Mouse (Mus musculus): ENCODE results near the gene Tusc2.

Tusc2 gene

GRCm38 (mm10) chr9:107587833-107588639 is 25.0 kb downstream of the Tusc2 start:
- DNase-seq (ENCODE audit: low spot score in 2 of 2) = no peak

GRCm38 (mm10) chr9:107590058-107590772 is 27.2 kb downstream of the Tusc2 start:
- DNase-seq (ENCODE audit: low spot score in 2 of 2) = no peak

GRCm38 (mm10) chr9:107590773-107591060 is 27.7 kb downstream of the Tusc2 start:
- no peak for DNase-seq (ENCODE audit: low spot score in 2 of 2)

- DNase-seq (ENCODE audit: low spot score in 2 of 2) = no peak
These were observed 30.3 kb downstream of the Tusc2 start for GRCm38 (mm10) chr9:107593101-107593976.

GRCm38 (mm10) chr9:107594281-107595062 is 31.4 kb downstream of the Tusc2 start:
- DNase-seq (ENCODE audit: low spot score in 2 of 2) = no peak

- no peak for DNase-seq (ENCODE audit: low spot score in 2 of 2)
These were observed 33.8 kb downstream of the Tusc2 start for GRCm38 (mm10) chr9:107596619-107597569.

GRCm38 (mm10) chr9:107598385-107598784 is 35.3 kb downstream of the Tusc2 start:
- DNase-seq (ENCODE audit: low spot score in 2 of 2) = no peak

GRCm38 (mm10) chr9:107599433-107599832 is 36.4 kb downstream of the Tusc2 start:
- no peak for DNase-seq (ENCODE audit: low spot score in 2 of 2)

GRCm38 (mm10) chr9:107599842-107600241 is 36.8 kb downstream of the Tusc2 start:
- no peak for DNase-seq (ENCODE audit: low spot score in 2 of 2)

GRCm38 (mm10) chr9:107600745-107601144 is 37.7 kb downstream of the Tusc2 start:
- DNase-seq (ENCODE audit: low spot score in 2 of 2) = no peak

GRCm38 (mm10) chr9:107601275-107601674 is 38.2 kb downstream of the Tusc2 start:
- no peak for DNase-seq (ENCODE audit: low spot score in 2 of 2)

GRCm38 (mm10) chr9:107602068-107602648 is 39.1 kb downstream of the Tusc2 start:
- DNase-seq (ENCODE audit: low spot score in 2 of 2) = peak; percentile 92 to 93

- DNase-seq (ENCODE audit: low spot score in 2 of 2) = no peak
These were observed 40.2 kb downstream of the Tusc2 start for GRCm38 (mm10) chr9:107603251-107603650.

- no peak for DNase-seq (ENCODE audit: low spot score in 2 of 2)
These were observed 42.1 kb downstream of the Tusc2 start for GRCm38 (mm10) chr9:107605041-107605661.

- DNase-seq (ENCODE audit: low spot score in 2 of 2) = no peak
These were observed 43.5 kb downstream of the Tusc2 start for GRCm38 (mm10) chr9:107606591-107606990.

GRCm38 (mm10) chr9:107607036-107607435 is 44.0 kb downstream of the Tusc2 start:
- DNase-seq (ENCODE audit: low spot score in 2 of 2) = no peak

- DNase-seq (ENCODE audit: low spot score in 2 of 2) = no peak
These were observed 44.7 kb downstream of the Tusc2 start for GRCm38 (mm10) chr9:107607653-107608245.

- DNase-seq (ENCODE audit: low spot score in 2 of 2) = no peak
These were observed 45.8 kb downstream of the Tusc2 start, which contains the start of gene Sema3b for GRCm38 (mm10) chr9:107608741-107609432. TSS of gene Sema3b (minus strand) at chr9:107609229.

Data from frontal cortex, postnatal 36 days (tissue).